Mouse (Mus musculus) testis, postnatal 10 days (tissue): Measurements from ENCODE around the gene Zfp36l1.

ENCODE experiments used
- DNase-seq: peaks from one replicate; pipeline ENCODE4 v3.0.0; 2021; ENCODE audit warnings: low spot score

Gene Zfp36l1

DNA sequence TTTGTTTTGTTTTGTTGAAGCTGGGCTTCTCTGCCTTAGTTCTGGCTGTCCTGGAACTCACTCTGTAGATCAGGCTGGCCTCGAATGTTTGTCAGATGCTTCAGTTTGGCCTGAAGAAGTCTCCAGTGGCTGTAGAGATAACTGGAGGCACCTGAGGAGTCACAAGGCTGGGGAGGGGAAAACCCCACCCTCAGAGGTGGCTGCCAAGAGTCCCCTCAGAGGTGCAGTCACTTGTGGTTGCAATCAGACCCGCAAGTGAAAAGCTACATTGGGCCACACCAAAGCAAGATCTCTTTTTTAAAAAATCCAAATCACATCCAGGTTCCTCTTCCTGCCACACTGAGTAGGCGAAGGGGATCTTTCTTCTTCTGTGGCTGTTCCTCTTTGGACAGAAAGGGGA, 43.8 kb downstream of the Zfp36l1 start:
- DNase-seq, result no peak

DNA sequence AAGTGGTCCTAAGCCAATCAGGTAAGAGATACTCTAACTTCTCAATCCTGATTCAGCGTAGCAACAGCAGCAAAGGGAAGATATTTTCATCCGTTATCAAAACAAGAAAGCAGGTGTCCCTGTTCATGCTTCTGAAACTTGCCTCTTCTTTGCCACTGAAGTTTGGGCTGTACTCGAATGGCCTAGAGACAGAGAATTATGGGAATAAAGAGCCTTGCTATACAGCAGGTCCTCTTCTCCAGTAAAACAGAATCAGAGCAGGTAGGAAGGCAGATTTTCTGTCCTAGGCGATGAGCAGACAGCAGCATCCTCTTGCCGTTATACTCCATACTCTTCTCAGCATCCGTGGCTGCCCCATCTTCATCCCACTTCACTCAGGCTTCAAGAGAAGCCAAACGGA, 44.8 kb downstream of the Zfp36l1 start:
- no peak for DNase-seq

DNA sequence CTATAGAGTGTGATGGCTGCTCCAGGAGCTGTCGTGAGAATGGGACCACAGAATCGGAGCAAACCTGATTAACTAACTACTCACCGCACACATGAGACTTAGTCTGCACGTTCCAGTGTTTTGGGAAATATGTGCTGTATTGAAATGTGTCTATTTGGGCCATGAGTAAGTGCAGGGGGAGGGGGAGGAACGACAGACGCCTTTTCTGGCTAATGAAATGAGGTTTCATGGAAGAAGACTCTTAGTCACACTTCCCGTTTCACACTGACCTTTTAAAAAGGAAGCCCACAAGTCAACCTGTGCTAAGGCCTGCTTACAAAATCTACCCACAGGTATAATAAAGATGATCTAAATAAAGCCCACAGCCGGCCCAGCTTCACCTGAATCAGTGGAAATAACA, 47.8 kb downstream of the Zfp36l1 start:
- no peak for DNase-seq

DNA sequence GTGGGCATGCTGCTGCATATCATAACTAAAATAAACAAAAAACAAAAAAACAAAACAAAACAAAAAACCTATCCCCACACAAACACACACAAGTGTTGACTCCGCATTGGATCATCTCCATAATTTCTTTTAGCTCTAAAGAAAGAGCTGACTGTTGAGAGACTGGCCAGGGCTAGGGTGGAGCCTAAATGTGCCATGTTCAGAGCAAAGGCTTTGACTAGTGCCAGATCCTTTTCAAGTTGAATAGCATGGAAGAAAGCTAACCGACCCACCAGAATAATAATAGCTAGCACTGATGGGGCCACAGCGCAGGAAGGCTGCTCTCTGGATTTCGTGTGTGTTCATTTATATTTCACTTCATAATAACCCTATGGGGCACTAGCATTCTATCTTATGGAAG, 48.5 kb downstream of the Zfp36l1 start:
- DNase-seq, result no peak

DNA sequence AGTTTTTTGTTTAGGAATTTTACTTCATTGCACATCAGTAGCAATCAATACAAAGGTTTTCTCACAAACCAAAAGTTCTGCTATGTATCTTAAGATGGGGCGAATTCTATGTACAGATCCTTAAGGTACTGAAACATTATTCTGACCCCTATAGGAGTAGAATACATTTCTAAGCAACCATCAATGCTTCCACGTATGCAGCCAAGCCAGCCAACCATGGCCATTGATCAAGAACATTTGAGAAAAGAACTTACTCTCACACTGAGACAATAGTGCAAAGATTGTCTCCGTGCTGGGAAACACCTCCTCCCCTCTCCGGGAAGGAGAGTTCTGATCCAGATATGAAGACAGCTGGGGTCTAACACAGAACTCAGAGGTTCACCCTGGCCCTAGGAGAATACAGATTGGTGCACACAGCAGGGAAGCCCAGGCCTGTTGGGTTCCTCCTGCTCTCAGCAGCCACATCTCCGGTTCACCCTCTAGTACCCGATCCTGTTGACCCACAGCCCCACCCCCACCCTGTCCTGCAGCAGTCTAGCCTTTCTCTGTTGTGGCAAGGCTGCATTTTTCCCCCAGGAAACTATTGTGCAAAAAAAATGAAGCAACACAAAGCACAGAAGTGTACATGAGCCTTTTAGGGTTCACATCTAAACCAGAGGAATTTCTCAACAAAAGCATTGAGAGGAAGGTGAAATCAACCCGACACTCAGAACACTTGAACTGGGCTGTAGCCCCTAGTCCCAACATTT, 49.2 kb downstream of the Zfp36l1 start:
- no peak for DNase-seq

DNA sequence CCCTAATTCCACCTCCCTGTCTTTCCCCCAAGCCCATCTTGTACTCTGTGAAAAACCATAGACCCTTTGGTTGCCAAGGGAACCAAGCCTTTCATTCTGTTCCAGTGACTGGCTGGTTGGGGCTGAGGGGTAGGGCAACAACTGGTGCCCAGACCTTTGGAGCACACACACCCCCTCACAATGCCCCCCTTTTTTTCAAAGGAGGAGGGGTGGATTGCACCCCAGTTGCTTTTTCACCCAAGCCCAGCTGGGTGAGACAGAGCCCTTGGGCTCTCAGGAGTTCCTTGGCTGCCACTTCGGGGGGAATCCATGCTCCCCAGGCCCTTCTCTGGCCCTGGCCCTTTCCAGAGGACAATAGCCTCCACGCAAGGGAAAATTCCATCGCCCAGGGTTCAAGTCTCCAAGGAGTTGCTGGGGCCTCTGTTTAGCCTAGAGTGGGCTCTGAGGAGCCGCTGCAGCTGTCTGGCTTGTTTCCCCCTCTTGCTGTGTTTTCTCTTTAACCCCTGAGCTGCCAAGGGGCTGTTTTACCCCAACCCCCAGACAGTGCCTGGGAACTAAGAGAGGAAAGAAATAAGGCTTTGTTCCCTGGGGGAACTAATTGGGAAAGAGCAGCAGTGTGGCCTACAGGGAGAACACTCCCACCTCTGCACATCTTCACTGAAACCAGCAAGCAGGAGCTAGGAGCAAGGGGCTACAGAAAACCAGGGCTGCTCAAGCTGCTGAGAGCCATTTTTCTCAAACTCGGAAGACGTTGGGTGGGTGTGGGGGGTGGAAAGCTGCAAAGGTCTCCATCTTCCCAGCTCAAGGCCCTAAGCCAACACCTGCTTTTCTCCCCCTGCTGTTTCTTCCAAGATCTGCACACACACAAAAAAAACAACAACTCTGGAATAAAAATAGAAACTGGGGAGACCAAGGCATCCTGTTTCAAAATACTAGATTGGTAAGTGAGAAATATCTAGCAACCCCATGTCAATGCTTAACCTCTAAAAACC, 50.1 kb downstream of the Zfp36l1 start:
- no peak for DNase-seq

DNA sequence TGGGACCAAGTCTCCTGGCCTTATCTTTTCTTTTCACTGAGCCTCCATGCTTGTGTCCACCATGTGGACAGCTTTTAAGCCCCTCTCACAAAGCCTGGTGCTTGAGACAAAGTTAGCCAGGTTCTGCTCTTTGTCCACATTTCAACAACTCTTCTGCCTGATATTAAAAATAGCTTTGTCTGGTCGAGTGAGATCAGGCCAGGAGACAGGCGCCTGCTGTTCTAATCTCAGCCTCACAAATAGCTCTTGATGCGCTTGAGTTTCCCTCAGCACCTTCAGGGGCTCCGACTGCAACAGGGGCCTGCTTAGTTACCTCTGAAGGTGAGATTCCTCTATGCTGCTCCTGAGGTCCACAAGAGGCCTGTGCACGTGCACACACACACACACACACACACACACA, 51.0 kb downstream of the Zfp36l1 start:
- no peak for DNase-seq

DNA sequence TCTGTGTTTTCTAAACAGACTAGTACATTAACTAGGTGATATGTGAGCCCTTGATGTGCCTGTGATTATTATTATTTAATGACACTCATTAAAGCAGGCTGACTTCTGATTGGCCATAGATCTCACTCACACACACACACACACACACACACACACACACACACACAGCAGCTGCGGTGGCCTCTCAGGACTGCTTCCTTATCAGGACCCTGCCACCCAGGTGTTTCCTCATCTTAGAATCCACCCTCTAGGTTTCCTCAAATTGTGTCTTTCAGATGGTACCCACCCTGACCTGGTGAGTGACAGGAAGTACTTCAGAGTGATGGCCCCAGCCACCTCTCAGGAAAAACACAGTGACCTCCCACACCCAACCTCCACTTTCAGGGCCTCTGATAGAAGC, 52.0 kb downstream of the Zfp36l1 start:
- no peak for DNase-seq

DNA sequence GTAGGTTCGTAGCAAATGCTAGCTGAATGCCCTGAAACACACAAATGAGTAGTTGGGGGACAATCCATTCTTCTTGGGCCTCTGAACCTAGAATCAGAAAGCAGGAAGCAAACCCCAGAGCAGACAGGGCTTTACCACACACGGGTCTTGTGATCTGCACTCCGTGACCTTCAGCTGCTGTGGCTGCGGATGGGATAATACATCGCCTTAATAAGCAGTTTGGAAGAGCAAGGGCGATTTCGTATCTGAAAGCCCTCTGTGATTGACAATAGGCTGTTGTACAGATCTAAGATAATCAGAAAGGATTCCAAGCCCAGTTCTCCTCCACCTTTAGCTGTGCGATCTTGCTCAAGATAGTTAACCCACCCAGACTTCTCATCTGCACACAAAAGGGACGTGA, 52.5 kb downstream of the Zfp36l1 start:
- no peak for DNase-seq

DNA sequence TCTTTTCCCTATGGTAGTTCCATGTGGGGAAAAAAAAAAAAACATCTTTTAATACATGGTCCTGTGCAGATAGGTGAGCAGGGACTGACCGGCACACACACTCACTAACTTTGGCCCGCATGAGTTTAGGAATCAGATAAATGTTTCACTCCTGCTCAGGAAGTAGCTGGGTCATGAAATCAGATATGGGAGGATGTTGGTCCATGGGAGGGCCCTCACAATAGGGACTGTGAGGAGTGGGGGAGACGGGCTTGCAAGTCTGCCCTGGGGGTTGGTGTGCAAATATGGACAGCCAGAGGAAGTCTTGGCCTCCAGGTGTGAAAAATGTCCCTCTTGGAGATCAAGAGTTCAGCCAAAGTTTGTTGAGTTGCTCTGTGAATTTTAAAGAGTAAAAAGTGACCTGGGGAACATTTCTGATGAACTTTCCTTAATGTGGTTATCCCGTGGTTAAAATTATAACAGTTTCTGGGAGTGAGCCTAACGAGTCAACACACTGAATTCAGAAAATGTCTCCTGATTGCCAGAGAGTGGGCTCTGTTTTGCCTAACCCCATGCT, 53.0 kb downstream of the Zfp36l1 start:
- DNase-seq, result no peak
